Mouse (Mus musculus) spleen, postnatal 0 days (tissue): ENCODE results near the gene Tbc1d8b. TPM values are rescaled to one million over a fixed set of nuclear protein-coding genes. Genes with fewer than 3 reads are reported as not detected.

Experiments used
- polyA plus RNA-seq: library from polyadenylated mRNA; unstranded; fragments of >200 nt; fragmentation: Nextera tagmentation; extraction: Ambion mirVana; gene quantifications from 2 replicates; pipeline ENCODE4 v1.2.1, GENCODE M21; 2015

Tbc1d8b gene
- polyA plus RNA-seq: 0.90 and 0.98 TPM in 2 replicates

GRCm38 (mm10) chrX:139684775-139685695 is at the start of gene Tbc1d8b:
Gene Tbc1d8b (plus strand): TSS chrX:139684996.

GRCm38 (mm10) chrX:139714381-139714780 is 29.6 kb downstream of the Tbc1d8b start, which contains the start of gene Gm15013:
Gene Gm15013 (minus strand): TSS chrX:139714481.

GRCm38 (mm10) chrX:139782278-139783044 is 97.7 kb downstream of the Tbc1d8b start, which contains the start of gene Ripply1:
Gene Ripply1 (minus strand): TSS chrX:139782353.

GRCm38 (mm10) chrX:139800406-139800878 is 115.6 kb downstream of the Tbc1d8b start, which contains the start of gene Cldn2:
Gene Cldn2 (plus strand): TSS chrX:139800828.

Other genes with a start within 250 kb of the Tbc1d8b start
- 2.2 and 2.5 TPM in 2 replicates for gene D330045A20Rik, start 204.6 kb upstream of the Tbc1d8b start, polyA plus RNA-seq
- 10.8 and 12.8 TPM in 2 replicates for gene Rnf128, start 121.7 kb upstream of the Tbc1d8b start, polyA plus RNA-seq
- 0.26 and 0.39 TPM in 2 replicates for gene Gm15013, start 29.5 kb downstream of the Tbc1d8b start, polyA plus RNA-seq
- not detected in 2 replicates for gene Ripply1, start 97.4 kb downstream of the Tbc1d8b start, polyA plus RNA-seq
- gene Cldn2, start 115.8 kb downstream of the Tbc1d8b start, polyA plus RNA-seq: 0.06 and 0.11 TPM in 2 replicates
- gene Morc4, start 186.7 kb downstream of the Tbc1d8b start, polyA plus RNA-seq: 0.59 and 1.3 TPM in 2 replicates